8 mouse cellular contexts compared by ENCODE assay signal in genomic region chr7:45182199-45182601, GRCm38 (mm10). TPM values are rescaled to one million over a fixed set of nuclear protein-coding genes. Genes with fewer than 3 reads are reported as not detected.
DNase-seq lines count a peak whose midpoint lies in the region; ATAC-seq lines count a peak whose summit lies in the region.

No protein-coding gene starts in this region.

- H3K36me3 ChIP-seq in hindbrain, embryonic 15.5 days: no peaks in the 10 kb centered on the region

- DNase-seq in ZHBTc4 (ENCODE audit: low read depth, low spot score): peak; percentile 97
- peak; percentile 52 to 71 for DNase-seq in cerebellum, postnatal 4 days (ENCODE audit: low spot score in 2 of 2)
- DNase-seq in gastrocnemius, adult 18-20 months (ENCODE audit: low spot score): peak; percentile 91
- DNase-seq in left cerebral cortex, adult 18-20 months (ENCODE audit: low spot score in 2 of 2): peak; percentile 82 to 88
- peak; percentile 90 to 92 for DNase-seq in lung, postnatal 4 days
- DNase-seq in right cerebral cortex, adult 18-20 months: peak; percentile 92
- peak; percentile 72 for DNase-seq in urinary bladder, adult 2 months (ENCODE audit: low spot score)

- peak; percentile 86 for ATAC-seq in hindbrain, embryonic 15.5 days (ENCODE audit: low FRiP score, low read depth)

- H3K27me3 ChIP-seq in hindbrain, embryonic 15.5 days: peaks cover 89% of the 10 kb centered on the region

- H3K4me3 ChIP-seq in hindbrain, embryonic 15.5 days: peak overlapping the region; percentile 41

- H3K9ac ChIP-seq in hindbrain, embryonic 15.5 days: no peak overlapping the region

- no peaks in the 10 kb centered on the region for H3K9me3 ChIP-seq in hindbrain, embryonic 15.5 days

- H3K27ac ChIP-seq in hindbrain, embryonic 15.5 days (replicated peaks): no peak overlapping the region

- under 1% methylated on average over 33 of the region's 34 CpGs for WGBS in hindbrain, embryonic 15.5 days

- peak overlapping the region; percentile 67 for H3K4me2 ChIP-seq in hindbrain, embryonic 15.5 days

- peaks cover 18% of the 10 kb centered on the region for H3K4me1 ChIP-seq in hindbrain, embryonic 15.5 days (replicated peaks)

RNA-seq across cellular contexts. Expression of gene Pth2, which starts 1.4 kb away (rescaled TPM):
- total RNA-seq in gastrocnemius, adult 18-20 months (2021): not detected
- polyA plus RNA-seq in hindbrain, embryonic 15.5 days (2015; fragmentation: Nextera tagmentation; extraction: Ambion mirVana): 0.71 and 3.2 TPM in 2 replicates
- not detected for total RNA-seq in left cerebral cortex, adult 18-20 months (2021)
- polyA plus RNA-seq in urinary bladder, adult 2 months (2012; rRNA removed): not detected in 2 replicates

RNA-seq across cellular contexts. Expression of gene Gfy, which starts 2.8 kb away (rescaled TPM):
- total RNA-seq in gastrocnemius, adult 18-20 months (2021): not detected
- not detected in 2 replicates for polyA plus RNA-seq in hindbrain, embryonic 15.5 days (2015; fragmentation: Nextera tagmentation; extraction: Ambion mirVana)
- total RNA-seq in left cerebral cortex, adult 18-20 months (2021): under 1 TPM; 0.26 to 0.40 TPM
- polyA plus RNA-seq in urinary bladder, adult 2 months (2012; rRNA removed): 0.03 TPM in 1 of 2 replicates, not detected in the other

RNA-seq across cellular contexts. Expression of gene Slc17a7, which starts 18.5 kb away (rescaled TPM):
- under 1 TPM; 0.14 to 0.17 TPM for total RNA-seq in gastrocnemius, adult 18-20 months (2021)
- 0.71 and 1.5 TPM in 2 replicates for polyA plus RNA-seq in hindbrain, embryonic 15.5 days (2015; fragmentation: Nextera tagmentation; extraction: Ambion mirVana)
- 1,000 to 10,000 TPM; 1,307 TPM for total RNA-seq in left cerebral cortex, adult 18-20 months (2021)
- polyA plus RNA-seq in urinary bladder, adult 2 months (2012; rRNA removed): 0.03 and 0.04 TPM in 2 replicates

RNA-seq across cellular contexts. Expression of gene Ccdc155, which starts 22.5 kb away (rescaled TPM):
- not detected for total RNA-seq in gastrocnemius, adult 18-20 months (2021)
- polyA plus RNA-seq in hindbrain, embryonic 15.5 days (2015; fragmentation: Nextera tagmentation; extraction: Ambion mirVana): 0.57 and 0.77 TPM in 2 replicates
- 1 to 10 TPM; 4.9 to 9.7 TPM for total RNA-seq in left cerebral cortex, adult 18-20 months (2021)
- polyA plus RNA-seq in urinary bladder, adult 2 months (2012; rRNA removed): 0.12 and 0.15 TPM in 2 replicates

RNA-seq across cellular contexts. Expression of gene Aldh16a1, which starts 27.8 kb away (rescaled TPM):
- 10 to 100 TPM; 10.6 to 12.8 TPM for total RNA-seq in gastrocnemius, adult 18-20 months (2021)
- polyA plus RNA-seq in hindbrain, embryonic 15.5 days (2015; fragmentation: Nextera tagmentation; extraction: Ambion mirVana): 20.8 and 21.9 TPM in 2 replicates
- total RNA-seq in left cerebral cortex, adult 18-20 months (2021): 10 to 100 TPM; 12.7 to 15.1 TPM
- 27.7 and 30.9 TPM in 2 replicates for polyA plus RNA-seq in urinary bladder, adult 2 months (2012; rRNA removed)

Comparison
In these comparisons a context has a peak if more than half of its experiments do, and no peak if none do; other contexts are left out.
1. RNA of gene Slc17a7, which starts 18.5 kb away (total RNA-seq): 1,307 TPM in left cerebral cortex, adult 18-20 months; 0.14 to 0.17 TPM in gastrocnemius, adult 18-20 months; every median in the first group is over 1,000 times any median in the second.
2. Peak in every context shown above with its lines, with median percentiles within 50 percentile points of each other: DNase-seq.